ENCODE assay signal across 9 mouse cellular contexts in the genomic region with DNA sequence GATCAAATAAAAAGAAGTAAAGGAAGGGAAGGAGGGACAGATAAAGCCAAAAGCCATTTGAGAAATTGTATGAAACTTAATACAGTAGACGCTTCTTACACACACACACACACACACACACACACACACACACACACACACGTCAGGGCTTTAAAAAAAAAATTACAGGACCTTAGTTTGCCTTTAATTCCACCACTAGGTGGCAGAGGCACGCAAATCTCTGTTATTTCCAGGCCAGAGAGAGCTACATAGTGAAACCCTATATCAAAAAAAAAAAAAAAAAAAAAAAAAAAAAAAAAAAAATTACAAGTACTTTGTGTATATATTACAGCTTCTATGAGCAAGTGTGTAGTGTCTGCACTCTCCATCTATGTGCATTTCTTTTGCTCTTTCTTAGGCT.
DNase-seq lines count a peak whose midpoint lies in the region; ATAC-seq and TF ChIP-seq lines count a peak whose summit lies in the region.
"Had no signal": no experiment of that assay in that cellular context is flagged by ENCODE, and none has a peak within 500 bp of the region (broad histone marks: within the 10 kb centered on the region; RNA-seq: fewer than 3 reads in every experiment).

No protein-coding gene starts in this region.

- TF ChIP-seq EP300 in stomach, postnatal 0 days (optimal IDR thresholded peaks at IDR 0.05), result no peak

- H3K4me1 ChIP-seq in hindbrain, embryonic 15.5 days (replicated peaks), result no peaks in the 10 kb centered on the region
- no peaks in the 10 kb centered on the region for H3K4me1 ChIP-seq in midbrain, postnatal 0 days (ENCODE audit: insufficient read depth, low read length)
- no peaks in the 10 kb centered on the region for H3K4me1 ChIP-seq in stomach, postnatal 0 days (replicated peaks; ENCODE audit: control insufficient read depth, insufficient read depth)
- H3K4me1 ChIP-seq: embryonic facial prominence, embryonic 13.5 days had no signal

- WGBS in hindbrain, embryonic 15.5 days, result 35% methylated on average over 3 of the region's 3 CpGs
- 26% methylated on average over 3 of the region's 3 CpGs for WGBS in midbrain, postnatal 0 days
- 10% methylated on average over 3 of the region's 3 CpGs for WGBS in stomach, postnatal 0 days

- intact Hi-C loops in left cerebral cortex, postnatal 10 days (cut with DNase I), result no loop called here

- no peak overlapping the region for H3K4me3 ChIP-seq in hindbrain, embryonic 15.5 days
- H3K4me3 ChIP-seq in midbrain, postnatal 0 days (ENCODE audit: low read depth, low read length), result no peak overlapping the region
- H3K4me3 ChIP-seq in stomach, postnatal 0 days (ENCODE audit: low read depth, low read length), result no peak overlapping the region
- H3K4me3 ChIP-seq: embryonic facial prominence, embryonic 13.5 days had no signal

- peak; percentile 47; the same call in 1 of the 2 replicates for TF ChIP-seq CTCF in brain, embryonic 14.5 days (IDR thresholded peaks at IDR 0.05; ENCODE audit: borderline replicate concordance, extremely low read depth, insufficient read depth, insufficient read length)
- TF ChIP-seq CTCF in midbrain, postnatal 0 days (IDR thresholded peaks at IDR 0.05), result peak; percentile 76
- peak; percentile 76 for TF ChIP-seq CTCF in stomach, postnatal 0 days (IDR thresholded peaks at IDR 0.05; ENCODE audit: low read depth)

- H3K27me3 ChIP-seq in hindbrain, embryonic 15.5 days, result no peaks in the 10 kb centered on the region
- no peaks in the 10 kb centered on the region for H3K27me3 ChIP-seq in midbrain, postnatal 0 days (ENCODE audit: insufficient read depth, low read length)
- no peaks in the 10 kb centered on the region for H3K27me3 ChIP-seq in stomach, postnatal 0 days (ENCODE audit: control insufficient read depth, insufficient read depth, low read length)
- H3K27me3 ChIP-seq: embryonic facial prominence, embryonic 13.5 days had no signal

- peak; percentile 50 for DNase-seq in right cerebral cortex, adult 18-20 months
- no peak for DNase-seq in right cerebral cortex, postnatal 36 days (ENCODE audit: low spot score in 2 of 2)
- DNase-seq in brain, embryonic 14.5 days (ENCODE audit: low read depth), result peak; percentile 80
- peak; percentile 33 to 53 for DNase-seq in left cerebral cortex, postnatal 10 days (ENCODE audit: extremely low spot score in 1 of 2, low spot score in 2 of 2)
- peak; percentile 86 for DNase-seq in midbrain, postnatal 0 days (ENCODE audit: low spot score)
- peak; percentile 70 for DNase-seq in stomach, postnatal 0 days (ENCODE audit: low spot score)

- H3K9ac ChIP-seq in hindbrain, embryonic 15.5 days, result no peak overlapping the region
- no peak overlapping the region for H3K9ac ChIP-seq in midbrain, postnatal 0 days (replicated peaks; ENCODE audit: low read length, poor library complexity, severe bottlenecking)
- no peak overlapping the region for H3K9ac ChIP-seq in stomach, postnatal 0 days (ENCODE audit: low read length)
- H3K9ac ChIP-seq: embryonic facial prominence, embryonic 13.5 days had no signal

- 0 out of 2 replicates have a peak, but pooled peaks have one; percentile 42 for ATAC-seq in erythroid progenitor cell, adult 5-6 weeks (replicated peaks; ENCODE audit: low FRiP score, poor library complexity, severe bottlenecking)
- peak; percentile 48; the same call in 1 of the 2 replicates for ATAC-seq in hindbrain, embryonic 15.5 days (ENCODE audit: low FRiP score, low read depth)
- ATAC-seq in midbrain, postnatal 0 days (ENCODE audit: low FRiP score), result no peak
- ATAC-seq in stomach, postnatal 0 days (ENCODE audit: low FRiP score, low TSS enrichment), result no peak

- H3K9me3 ChIP-seq in hindbrain, embryonic 15.5 days, result no peaks in the 10 kb centered on the region
- no peaks in the 10 kb centered on the region for H3K9me3 ChIP-seq in midbrain, postnatal 0 days (ENCODE audit: low read length)
- H3K9me3 ChIP-seq in stomach, postnatal 0 days (ENCODE audit: control insufficient read depth, low read length), result no peaks in the 10 kb centered on the region
- H3K9me3 ChIP-seq: embryonic facial prominence, embryonic 13.5 days had no signal

- no peak overlapping the region for H3K4me2 ChIP-seq in hindbrain, embryonic 15.5 days
- H3K4me2 ChIP-seq in midbrain, postnatal 0 days (ENCODE audit: low read depth, low read length, poor library complexity, severe bottlenecking), result no peak overlapping the region
- no peak overlapping the region for H3K4me2 ChIP-seq in stomach, postnatal 0 days (replicated peaks; ENCODE audit: low read depth)
- H3K4me2 ChIP-seq: embryonic facial prominence, embryonic 13.5 days had no signal

- no peak overlapping the region for H3K27ac ChIP-seq in hindbrain, embryonic 15.5 days (replicated peaks)
- H3K27ac ChIP-seq in midbrain, postnatal 0 days (ENCODE audit: low read depth, low read length), result no peak overlapping the region
- H3K27ac ChIP-seq in stomach, postnatal 0 days (replicated peaks), result no peak overlapping the region
- H3K27ac ChIP-seq: embryonic facial prominence, embryonic 13.5 days had no signal

- H3K36me3 ChIP-seq in hindbrain, embryonic 15.5 days, result no peaks in the 10 kb centered on the region
- H3K36me3 ChIP-seq in midbrain, postnatal 0 days (ENCODE audit: insufficient read depth, low read length), result no peaks in the 10 kb centered on the region
- no peaks in the 10 kb centered on the region for H3K36me3 ChIP-seq in stomach, postnatal 0 days (ENCODE audit: control insufficient read depth, insufficient read depth, low read length)
- H3K36me3 ChIP-seq: embryonic facial prominence, embryonic 13.5 days had no signal

- TF ChIP-seq POLR2A in brain, embryonic 14.5 days (IDR thresholded peaks at IDR 0.05; ENCODE audit: borderline replicate concordance, extremely low read depth, insufficient read depth, insufficient read length, poor library complexity, severe bottlenecking), result no peak

Comparison
In these comparisons a context has a peak if more than half of its experiments do, and no peak if none do; other contexts are left out.
1. DNase-seq: peak in right cerebral cortex, adult 18-20 months (single experiment), brain, embryonic 14.5 days (single experiment), left cerebral cortex, postnatal 10 days (2 of 2), midbrain, postnatal 0 days (single experiment) and stomach, postnatal 0 days (single experiment); none in right cerebral cortex, postnatal 36 days (0 of 2).
2. ATAC-seq: peak in erythroid progenitor cell, adult 5-6 weeks (single experiment) and hindbrain, embryonic 15.5 days (single experiment); none in midbrain, postnatal 0 days (single experiment) and stomach, postnatal 0 days (single experiment).
3. Peak in every context shown above with its lines, with median percentiles within 50 percentile points of each other: CTCF ChIP-seq.